Mouse (Mus musculus) cerebellum, adult 2 months (tissue): ENCODE results near the gene Ebf1.

Source experiments
- CTCF ChIP-seq: fragments of 200-500 bp; IDR thresholded peaks from 2 replicates; pipeline ENCODE4 v1.5.1; 2011; ENCODE audit warnings: low read depth, mild to moderate bottlenecking, control low read depth, low read length, moderate library complexity, borderline replicate concordance; ENCODE audit not compliant: insufficient read depth
- POLR2A ChIP-seq: fragments of 200-500 bp; IDR thresholded peaks from 2 replicates; pipeline ENCODE4 v1.6.1; 2011; ENCODE audit warnings: low read length, control low read depth, borderline replicate concordance; ENCODE audit not compliant: insufficient read depth

DNA sequence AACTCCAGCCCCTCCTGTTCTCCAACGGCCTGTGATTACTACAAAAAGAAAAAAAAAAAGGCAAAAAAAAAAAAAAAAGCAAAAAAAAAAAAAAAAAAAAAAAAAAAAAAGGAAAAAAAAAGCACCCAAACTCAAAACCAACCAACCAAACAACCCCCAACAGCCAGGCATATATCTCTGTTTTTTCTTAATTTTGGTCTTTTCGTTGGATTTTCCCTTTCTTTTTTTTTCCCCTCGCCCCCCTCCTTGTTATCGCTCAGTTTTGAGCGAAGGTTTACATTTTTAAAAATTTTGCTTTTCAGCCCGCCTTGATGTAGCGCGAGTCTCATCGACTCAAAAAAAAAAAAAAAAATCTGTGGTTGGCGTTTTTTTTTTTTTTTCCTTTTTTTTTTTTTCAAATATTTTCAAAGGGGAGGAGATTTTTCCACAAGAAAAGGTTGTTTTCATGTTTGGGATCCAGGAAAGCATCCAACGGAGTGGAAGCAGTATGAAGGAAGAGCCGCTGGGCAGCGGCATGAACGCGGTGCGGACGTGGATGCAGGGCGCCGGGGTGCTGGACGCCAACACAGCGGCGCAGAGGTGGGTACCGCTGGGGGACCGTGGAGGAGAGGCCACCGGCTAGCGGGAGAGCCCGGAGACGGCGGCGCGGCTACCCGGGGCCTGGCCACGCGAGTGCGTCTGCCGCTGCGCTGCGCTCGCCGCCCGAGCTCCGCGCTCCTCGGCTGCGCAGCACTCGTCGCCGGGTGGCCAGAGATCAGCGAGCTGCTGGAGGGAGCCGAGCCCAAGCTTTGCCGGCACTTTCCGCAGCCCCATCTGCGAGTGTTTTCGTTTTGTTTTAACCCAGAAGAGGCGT, 843 bp downstream of the Ebf1 start:
- TF ChIP-seq CTCF (no peak), POLR2A (no peak)
